Mouse (Mus musculus) CH12.LX (cell line): ENCODE measurements around the gene Zbp1. TPM values are rescaled to one million over a fixed set of nuclear protein-coding genes. Genes with fewer than 3 reads are reported as not detected.

Source experiments
- DNase-seq: peaks from one replicate; pipeline ENCODE4 v3.0.0-alpha.2; 2013; ENCODE audit errors: extremely low read depth
- H3K27ac ChIP-seq: 2 replicates; pipeline ENCODE4 v1.5.1; 2012; ENCODE audit warnings: low read depth, mild to moderate bottlenecking, control low read depth, moderate library complexity; ENCODE audit not compliant: insufficient read depth
- H3K27me3 ChIP-seq: replicated peaks from 2 replicates; pipeline ENCODE3; 2012; ENCODE audit warnings: inconsistent platforms
- H3K36me3 ChIP-seq, 2 experiments: replicated peaks in 1 of 2; 2 replicates each; pipeline versions ENCODE3 to v1.6.1; 2012; ENCODE audit warnings: inconsistent platforms in 1 of 2, low read length in 1 of 2, mild to moderate bottlenecking in 1 of 2, mixed read lengths in 1 of 2, moderate library complexity in 1 of 2; ENCODE audit not compliant: control insufficient read depth in 1 of 2, insufficient read depth in 1 of 2
- H3K4me1 ChIP-seq, 2 experiments: 2 replicates each; pipeline ENCODE4 v1.6.1; 2012; ENCODE audit warnings: inconsistent platforms in 1 of 2, moderate library complexity in 1 of 2; ENCODE audit not compliant: insufficient read depth in 2 of 2, control insufficient read depth in 1 of 2
- H3K4me2 ChIP-seq: 2 replicates; pipeline ENCODE4 v1.6.1; 2012; ENCODE audit warnings: low read depth, mild to moderate bottlenecking, control low read depth; ENCODE audit not compliant: poor library complexity, insufficient read depth, severe bottlenecking
- H3K4me3 ChIP-seq, 3 experiments: fragments of 150-350 bp in 1 of 3; sonication (generic) in 1 of 3; replicated peaks in 1 of 3; 2 replicates each; pipeline versions ENCODE3 to v1.5.1; 2011 to 2012; ENCODE audit warnings: low read depth in 2 of 3, low read length in 2 of 3, mild to moderate bottlenecking in 2 of 3, moderate library complexity in 2 of 3, control low read depth in 1 of 3, improper control_type of control experiment in 1 of 3, inconsistent platforms in 1 of 3, mixed read lengths in 1 of 3; ENCODE audit not compliant: poor library complexity in 1 of 3
- H3K79me2 ChIP-seq: replicated peaks from 2 replicates; pipeline ENCODE4 v1.6.1; 2012; ENCODE audit warnings: mild to moderate bottlenecking, moderate library complexity; ENCODE audit not compliant: control insufficient read depth, poor library complexity, insufficient read depth, severe bottlenecking; ENCODE audit errors: extremely low read depth
- H3K9ac ChIP-seq: 2 replicates; pipeline ENCODE4 v1.6.1; 2012; ENCODE audit warnings: low read depth, mild to moderate bottlenecking, control low read depth, moderate library complexity; ENCODE audit not compliant: insufficient read depth
- H3K9me3 ChIP-seq: replicated peaks from 2 replicates; pipeline ENCODE3; 2012; ENCODE audit warnings: low read length, inconsistent platforms, mixed read lengths
- BHLHE40 ChIP-seq: IDR thresholded peaks from 2 replicates; pipeline ENCODE4 v1.6.1; 2011; ENCODE audit warnings: mild to moderate bottlenecking, low read depth, low read length, improper control_type of control experiment
- GABPA ChIP-seq: IDR thresholded peaks from 2 replicates; pipeline ENCODE4 v1.6.1; 2012; ENCODE audit warnings: low read depth, low read length, improper control_type of control experiment, inconsistent platforms; ENCODE audit not compliant: insufficient replicate concordance
- IRF4 ChIP-seq: IDR thresholded peaks from 2 replicates; pipeline ENCODE4 v1.6.1; 2014; ENCODE audit warnings: low read depth, mild to moderate bottlenecking, inconsistent platforms, low read length, improper control_type of control experiment
- JUND ChIP-seq: conservative IDR thresholded peaks from 2 replicates; pipeline ENCODE4 v1.6.1; 2011; ENCODE audit warnings: low read depth, low read length, improper control_type of control experiment
- KAT2A ChIP-seq: IDR thresholded peaks from 2 replicates; pipeline ENCODE4 v1.6.1; 2012; ENCODE audit warnings: low read length, improper control_type of control experiment, inconsistent platforms; ENCODE audit not compliant: insufficient replicate concordance
- MAFK ChIP-seq: IDR thresholded peaks from 2 replicates; pipeline ENCODE4 v1.6.1; 2011; ENCODE audit warnings: low read length, improper control_type of control experiment; ENCODE audit not compliant: insufficient replicate concordance
- MAZ ChIP-seq: IDR thresholded peaks from 2 replicates; pipeline ENCODE4 v1.6.1; 2012; ENCODE audit warnings: low read depth, mild to moderate bottlenecking, inconsistent platforms, low read length, improper control_type of control experiment, moderate library complexity
- MEF2A ChIP-seq: IDR thresholded peaks from 2 replicates; pipeline ENCODE4 v1.6.1; 2014; ENCODE audit warnings: low read depth, mild to moderate bottlenecking, inconsistent platforms, low read length, improper control_type of control experiment, borderline replicate concordance
- MXI1 ChIP-seq: IDR thresholded peaks from 2 replicates; pipeline ENCODE4 v1.6.1; 2011; ENCODE audit warnings: mild to moderate bottlenecking, low read depth, low read length, improper control_type of control experiment
- MYC ChIP-seq: IDR thresholded peaks from 2 replicates; pipeline ENCODE4 v1.6.1; 2011; ENCODE audit warnings: low read depth, mild to moderate bottlenecking, improper control_type of control experiment, low read length
- NELFE ChIP-seq: IDR thresholded peaks from 2 replicates; pipeline ENCODE4 v1.6.1; 2011; ENCODE audit warnings: low read depth, low read length, improper control_type of control experiment
- NRF1 ChIP-seq: IDR thresholded peaks from 2 replicates; pipeline ENCODE4 v1.6.1; 2014; ENCODE audit warnings: low read depth, mild to moderate bottlenecking, inconsistent platforms, low read length, improper control_type of control experiment, moderate library complexity
- PAX5 ChIP-seq: IDR thresholded peaks from 2 replicates; pipeline ENCODE4 v1.6.1; 2012; ENCODE audit warnings: low read length, inconsistent platforms, mixed read lengths
- POLR2A ChIP-seq: IDR thresholded peaks from 2 replicates; pipeline ENCODE4 v1.6.1; 2011; ENCODE audit warnings: low read depth, mild to moderate bottlenecking, improper control_type of control experiment, low read length
- RAD21 ChIP-seq: IDR thresholded peaks from 2 replicates; pipeline ENCODE4 v1.6.1; 2011; ENCODE audit warnings: low read depth, mild to moderate bottlenecking, low read length, improper control_type of control experiment, moderate library complexity
- SIN3A ChIP-seq: IDR thresholded peaks from 2 replicates; pipeline ENCODE4 v1.6.1; 2012; ENCODE audit warnings: low read length, improper control_type of control experiment, inconsistent platforms
- SMC3 ChIP-seq: IDR thresholded peaks from 2 replicates; pipeline ENCODE4 v1.6.1; 2011; ENCODE audit warnings: low read depth, low read length, improper control_type of control experiment
- TBP ChIP-seq: conservative IDR thresholded peaks from 2 replicates; pipeline ENCODE4 v1.6.1; 2011; ENCODE audit warnings: low read depth, low read length, improper control_type of control experiment
- TCF12 ChIP-seq: IDR thresholded peaks from 2 replicates; pipeline ENCODE4 v1.6.1; 2014; ENCODE audit warnings: low read depth, mild to moderate bottlenecking, inconsistent platforms, low read length, improper control_type of control experiment
- UBTF ChIP-seq: IDR thresholded peaks from 2 replicates; pipeline ENCODE4 v1.6.1; 2012; ENCODE audit warnings: low read depth, mild to moderate bottlenecking, inconsistent platforms, low read length, improper control_type of control experiment, moderate library complexity
- USF1 ChIP-seq: IDR thresholded peaks from 2 replicates; pipeline ENCODE4 v1.6.1; 2014; ENCODE audit warnings: low read depth, mild to moderate bottlenecking, inconsistent platforms, low read length, improper control_type of control experiment
- USF2 ChIP-seq: conservative IDR thresholded peaks from 2 replicates; pipeline ENCODE4 v1.6.1; 2011; ENCODE audit warnings: low read depth, low read length, improper control_type of control experiment
- ZC3H11A ChIP-seq: IDR thresholded peaks from 2 replicates; pipeline ENCODE4 v1.6.1; 2012; ENCODE audit warnings: low read depth, mild to moderate bottlenecking, inconsistent platforms, low read length, improper control_type of control experiment
- ZMIZ1 ChIP-seq: IDR thresholded peaks from 2 replicates; pipeline ENCODE4 v1.6.1; 2012; ENCODE audit warnings: low read depth, mild to moderate bottlenecking, inconsistent platforms, low read length, improper control_type of control experiment
- dilution Hi-C: fragments of 300-500 bp; cut with MboI; formaldehyde crosslinking; loops from 2 replicates; pipeline ENCODE4 v1.14.3; 2020; ENCODE audit warnings: low sequenced_read_pairs; ENCODE audit not compliant: extremely low pct_unique_long_range_greater_than_20kb, extremely low pct_ligation_motif_present
- in situ Hi-C: fragments of 300-500 bp; cut with MboI; formaldehyde crosslinking; loops from 3 replicates; pipeline ENCODE4 v1.14.3; 2019; ENCODE audit warnings: low sequenced_read_pairs, low pct_ligation_motif_present, low pct_unique_long_range_greater_than_20kb, mixed read lengths
- polyA plus RNA-seq: library from polyadenylated mRNA; unstranded; fragments of >175 nt; gene quantifications from 2 replicates; pipeline ENCODE4 v1.2.1, GENCODE M21; 2012; ENCODE audit warnings: low read depth; ENCODE audit not compliant: insufficient read length
- total RNA-seq, 2 experiments: library from RNA; depleted of rRNA; stranded (reverse); fragments of 300-350 nt in 1 of 2; fragments of >200 nt in 1 of 2; gene quantifications; 2 replicates each; pipeline ENCODE4 v1.2.3; 2012 to 2014

Gene Zbp1
- total and polyA plus RNA-seq, 3 experiments, result 8.1 to 9.8 (median 8.7) TPM

- peak overlapping the region; percentile 93 for H3K4me2 ChIP-seq
- no peaks in the 10 kb centered on the region for H3K9me3 ChIP-seq
- H3K4me3 ChIP-seq, result no peak overlapping the region
- H3K4me1 ChIP-seq, result peaks cover 13 to 24% of the 10 kb centered on the region in 2 experiments
- DNase-seq, result no peak
- no peak overlapping the region for H3K27ac ChIP-seq
- H3K27me3 ChIP-seq, result no peaks in the 10 kb centered on the region
- dilution Hi-C loops, result no loop called here
- in situ Hi-C loops, result no loop called here
- H3K79me2 ChIP-seq, result no peaks in the 10 kb centered on the region
- H3K9ac ChIP-seq, result no peak overlapping the region; the same call in 1 of the 2 replicates
- TF ChIP-seq IRF4 (no peak), TBP (no peak), PAX5 (no peak), KAT2A (no peak), USF2 (no peak), MAFK (no peak), MAZ (no peak), POLR2A (no peak), USF1 (no peak), UBTF (no peak), JUND (no peak), TCF12 (no peak), MEF2A (no peak), ZMIZ1 (no peak), NELFE (no peak)
- H3K36me3 ChIP-seq, result peaks cover 12 to 13% of the 10 kb centered on the region in 2 experiments
Measured at GRCm38 (mm10) chr2:173217763-173218258, 912 bp downstream of the Zbp1 start.

GRCm38 (mm10) chr2:173217246-173217645 lies 1.5 kb downstream of the Zbp1 start:
- Histone ChIP-seq H3K27ac (no peak overlapping the region), H3K4me2 (0 out of 2 replicates have a peak overlapping the region, but pooled peaks have one; percentile 93), H3K9me3 (no peaks in the 10 kb centered on the region), H3K27me3 (no peaks in the 10 kb centered on the region), H3K79me2 (no peaks in the 10 kb centered on the region), H3K4me3 (no peak overlapping the region), H3K36me3 (peaks cover 12 to 13% of the 10 kb centered on the region in 2 experiments), H3K4me1 (peaks cover 13 to 28% of the 10 kb centered on the region in 2 experiments), H3K9ac (no peak overlapping the region)
- DNase-seq, result no peak
- TF ChIP-seq MXI1 (no peak), SMC3 (no peak), GABPA (no peak), BHLHE40 (no peak), SIN3A (no peak), USF1 (no peak), RAD21 (no peak), MEF2A (no peak), ZC3H11A (no peak), MYC (no peak), UBTF (no peak), ZMIZ1 (no peak), JUND (no peak), NRF1 (no peak)
- in situ Hi-C loops (no loop called here), dilution Hi-C loops (no loop called here)
